Mouse (Mus musculus): ENCODE results near the gene Srrm4.
A peak's percentile ranks its signal among the peaks of the same experiment; 100 is the strongest.

Gene Srrm4

GRCm38 (mm10) chr5:116553106-116553505, 38.5 kb downstream of the Srrm4 start:
- no peak for DNase-seq (ENCODE audit: low spot score)

GRCm38 (mm10) chr5:116552584-116552983, 39.0 kb downstream of the Srrm4 start:
- DNase-seq (ENCODE audit: low spot score) = no peak

GRCm38 (mm10) chr5:116545746-116546145, 45.9 kb downstream of the Srrm4 start:
- no peak for DNase-seq (ENCODE audit: low spot score)

DNA sequence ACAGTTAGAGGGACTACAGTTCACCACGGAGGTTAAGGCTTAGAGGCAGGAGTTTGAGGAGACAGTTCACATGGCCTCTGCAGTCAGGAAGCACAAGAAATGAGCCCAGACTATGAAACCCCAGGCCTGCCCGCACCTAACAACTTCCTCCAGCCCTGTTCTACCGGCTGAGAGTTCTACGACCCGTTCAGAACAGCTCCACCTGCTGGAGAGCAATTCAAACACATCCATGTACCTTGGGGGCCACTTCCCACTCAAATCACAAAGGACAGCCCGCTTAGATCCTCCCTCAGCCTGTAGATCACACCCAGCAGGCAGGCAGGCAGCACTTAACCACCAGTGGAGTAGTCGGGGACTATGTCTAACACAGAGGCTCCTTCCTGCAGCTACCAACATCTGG, 49.3 kb downstream of the Srrm4 start:
- DNase-seq (ENCODE audit: low spot score) = no peak

- DNase-seq (ENCODE audit: low spot score) = no peak
Measured at GRCm38 (mm10) chr5:116541128-116541527, 50.5 kb downstream of the Srrm4 start.

DNA sequence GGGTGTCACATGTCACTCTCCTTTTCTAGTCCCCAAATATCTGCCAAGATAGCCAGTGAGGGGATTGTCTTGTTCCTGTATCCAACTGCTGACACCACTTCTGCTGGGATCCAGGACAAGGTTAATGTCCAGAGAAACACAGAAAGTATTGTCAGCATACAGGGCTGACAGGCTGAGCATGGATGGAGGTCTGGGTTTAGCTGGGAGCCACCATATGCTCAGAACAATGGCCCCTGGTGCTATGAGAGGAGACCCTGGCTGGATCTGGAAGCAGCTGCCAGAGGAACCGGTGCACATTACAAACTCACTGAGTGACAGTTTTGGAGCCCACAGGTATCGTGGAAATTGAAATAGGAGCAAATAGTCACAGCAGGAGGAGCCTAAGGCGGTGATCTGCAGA, 52.3 kb downstream of the Srrm4 start:
- DNase-seq (ENCODE audit: low spot score) = no peak

DNA sequence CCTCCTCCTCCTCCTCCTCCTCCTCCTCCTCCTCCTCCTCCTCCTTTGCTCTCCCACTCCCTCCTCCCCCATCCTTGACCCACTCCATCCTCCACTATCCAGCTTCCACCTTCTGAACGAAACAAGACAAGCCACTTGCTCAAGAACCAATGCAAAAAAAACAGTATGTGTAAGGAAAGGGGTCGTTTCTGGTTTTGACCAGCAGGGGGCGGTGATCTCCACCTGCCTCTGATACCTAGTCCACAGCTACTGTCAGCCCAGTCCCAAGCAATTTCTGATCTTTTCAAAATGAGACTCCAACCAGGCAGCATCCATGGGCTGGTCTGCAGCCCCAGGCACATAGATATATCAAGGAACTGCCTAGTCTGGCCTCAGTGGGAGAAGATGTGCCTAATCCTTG, 53.1 kb downstream of the Srrm4 start:
- DNase-seq (ENCODE audit: low spot score) = no peak

- no peak for DNase-seq (ENCODE audit: low spot score)
Measured at GRCm38 (mm10) chr5:116526324-116526723, 65.3 kb downstream of the Srrm4 start.

GRCm38 (mm10) chr5:116525308-116525707, 66.3 kb downstream of the Srrm4 start:
- no peak for DNase-seq (ENCODE audit: low spot score)

GRCm38 (mm10) chr5:116523553-116523952, 68.1 kb downstream of the Srrm4 start:
- no peak for DNase-seq (ENCODE audit: low spot score)

DNA sequence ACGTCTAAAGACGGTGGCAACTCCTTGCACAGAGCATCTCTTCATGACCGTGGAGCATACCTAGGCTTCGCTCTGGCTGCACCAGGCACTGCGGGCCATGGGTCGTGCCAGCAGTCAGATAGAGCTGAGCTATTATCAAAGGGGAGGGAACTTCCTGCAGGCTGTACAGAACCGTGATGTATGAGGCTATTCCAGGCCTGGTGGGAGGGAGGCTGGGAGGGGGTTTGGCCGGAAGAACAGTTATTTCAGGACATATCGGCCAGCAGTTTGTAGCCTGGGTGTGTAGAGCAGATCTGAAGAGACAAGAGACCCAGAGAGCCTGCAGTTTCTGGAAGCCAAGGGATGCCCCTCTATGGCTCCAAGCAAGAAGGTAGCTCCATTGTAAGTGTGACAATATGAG, 68.5 kb downstream of the Srrm4 start:
- no peak for DNase-seq (ENCODE audit: low spot score)

- DNase-seq (ENCODE audit: low spot score) = no peak
Measured at GRCm38 (mm10) chr5:116522273-116522672, 69.3 kb downstream of the Srrm4 start.

- peak; percentile 6 for DNase-seq (ENCODE audit: low spot score)
Measured at GRCm38 (mm10) chr5:116518047-116518446, 73.6 kb downstream of the Srrm4 start.

- DNase-seq (ENCODE audit: low spot score) = no peak
Measured at GRCm38 (mm10) chr5:116512135-116512534, 79.5 kb downstream of the Srrm4 start.

GRCm38 (mm10) chr5:116510229-116510628, 81.4 kb downstream of the Srrm4 start:
- no peak for DNase-seq (ENCODE audit: low spot score)

DNA sequence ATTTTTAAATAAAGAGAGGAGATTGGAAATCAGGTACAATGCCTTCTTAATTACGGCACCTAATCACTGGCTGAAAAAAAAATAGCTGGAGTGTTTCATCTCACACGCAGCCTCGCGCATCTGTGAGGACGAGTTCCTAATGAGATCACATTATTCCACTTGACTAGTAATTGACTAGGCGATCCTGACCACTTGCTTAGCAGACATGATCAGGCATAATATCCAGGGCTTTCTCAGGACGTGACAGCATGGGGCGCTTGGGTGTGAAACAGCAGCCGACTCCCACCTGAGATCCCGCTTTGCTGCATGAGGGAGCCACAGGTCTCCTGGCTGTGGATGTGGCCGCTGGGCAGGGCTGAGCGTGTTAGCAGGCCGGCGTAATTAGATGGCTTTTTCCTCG, 90.3 kb downstream of the Srrm4 start:
- DNase-seq (ENCODE audit: low spot score) = no peak

- DNase-seq (ENCODE audit: low spot score) = no peak
Measured at GRCm38 (mm10) chr5:116498880-116499640, 92.6 kb downstream of the Srrm4 start.

GRCm38 (mm10) chr5:116497866-116498265, 93.8 kb downstream of the Srrm4 start:
- no peak for DNase-seq (ENCODE audit: low spot score)

DNA sequence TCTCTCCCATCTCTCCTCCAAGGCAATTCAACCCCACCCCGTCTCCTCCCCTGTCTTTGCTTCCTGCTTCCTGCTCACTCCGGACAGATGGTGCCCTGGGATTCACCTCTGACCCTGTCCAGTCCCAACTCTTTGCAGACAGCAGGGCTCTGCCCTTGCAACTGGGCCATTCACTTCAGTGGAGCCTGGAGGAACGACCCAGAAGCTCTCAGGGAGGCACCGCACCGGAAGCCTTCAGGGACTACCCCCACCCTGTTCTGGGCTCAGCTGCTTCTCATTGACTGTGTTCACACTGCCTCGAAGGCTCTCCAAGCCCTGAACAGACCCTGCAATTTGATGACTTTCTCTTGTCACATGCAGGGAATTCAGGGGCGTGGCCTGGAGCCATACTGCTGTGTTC, 94.4 kb downstream of the Srrm4 start:
- DNase-seq (ENCODE audit: low spot score) = no peak

DNA sequence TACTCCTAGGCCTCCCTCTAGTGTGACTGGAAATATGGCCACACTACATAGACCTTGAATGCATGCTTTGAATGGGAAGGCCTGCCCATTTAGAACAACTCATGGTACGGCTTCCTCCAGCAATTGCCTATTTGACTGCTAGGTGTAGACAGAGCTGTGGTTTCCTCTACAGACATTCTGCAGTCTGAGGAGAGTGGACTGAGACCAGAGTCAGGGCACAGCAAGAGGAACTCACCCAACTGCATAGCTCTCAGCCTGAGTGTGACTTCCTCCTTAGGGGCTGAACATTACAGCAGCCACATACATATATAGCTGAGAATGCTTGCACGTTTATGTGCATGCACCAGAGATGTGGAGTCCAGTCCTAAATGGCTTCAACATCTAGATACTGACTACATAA, 94.9 kb downstream of the Srrm4 start:
- DNase-seq (ENCODE audit: low spot score) = no peak

DNA sequence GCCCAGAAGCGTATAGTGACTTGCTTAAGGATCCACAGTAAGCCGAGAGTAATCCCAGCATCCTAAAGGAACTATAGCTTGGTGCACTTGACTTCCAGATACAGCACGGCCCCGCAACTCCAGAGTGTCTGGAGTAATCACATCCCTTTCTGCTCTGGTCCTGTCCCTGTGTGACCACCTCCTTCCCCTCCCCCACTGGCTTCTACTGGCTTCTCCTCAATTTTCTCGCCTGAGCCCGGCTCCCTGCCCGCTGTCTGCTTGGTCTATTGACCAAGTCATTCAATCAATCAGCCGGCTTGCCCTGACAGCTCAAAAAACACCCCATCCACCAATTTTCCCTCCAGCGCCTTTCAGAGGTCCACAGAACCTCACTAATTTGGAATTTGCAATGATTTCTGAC, 96.2 kb downstream of the Srrm4 start:
- DNase-seq (ENCODE audit: low spot score) = no peak

DNA sequence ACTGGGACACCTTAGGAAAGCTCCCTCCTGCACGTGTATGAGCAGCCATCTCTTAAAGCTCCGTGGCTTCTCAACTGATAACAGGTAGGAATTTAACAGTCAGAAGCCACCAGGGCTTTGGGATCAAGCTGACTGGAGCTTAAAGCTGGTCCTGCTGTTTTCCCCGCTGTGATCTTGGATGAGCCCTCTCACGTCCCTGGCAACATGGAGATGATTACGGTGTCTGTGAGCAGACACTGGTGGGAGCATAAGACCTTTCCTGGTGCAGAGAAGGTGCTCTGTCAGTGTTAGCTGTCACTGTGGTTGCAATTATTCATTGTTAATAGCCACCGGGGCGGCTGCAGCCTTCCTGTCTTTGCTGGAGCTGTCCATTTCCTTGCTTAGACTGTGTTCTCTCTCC, 97.2 kb downstream of the Srrm4 start:
- DNase-seq (ENCODE audit: low spot score) = no peak

GRCm38 (mm10) chr5:116492726-116493125, 98.9 kb downstream of the Srrm4 start:
- no peak for DNase-seq (ENCODE audit: low spot score)

DNA sequence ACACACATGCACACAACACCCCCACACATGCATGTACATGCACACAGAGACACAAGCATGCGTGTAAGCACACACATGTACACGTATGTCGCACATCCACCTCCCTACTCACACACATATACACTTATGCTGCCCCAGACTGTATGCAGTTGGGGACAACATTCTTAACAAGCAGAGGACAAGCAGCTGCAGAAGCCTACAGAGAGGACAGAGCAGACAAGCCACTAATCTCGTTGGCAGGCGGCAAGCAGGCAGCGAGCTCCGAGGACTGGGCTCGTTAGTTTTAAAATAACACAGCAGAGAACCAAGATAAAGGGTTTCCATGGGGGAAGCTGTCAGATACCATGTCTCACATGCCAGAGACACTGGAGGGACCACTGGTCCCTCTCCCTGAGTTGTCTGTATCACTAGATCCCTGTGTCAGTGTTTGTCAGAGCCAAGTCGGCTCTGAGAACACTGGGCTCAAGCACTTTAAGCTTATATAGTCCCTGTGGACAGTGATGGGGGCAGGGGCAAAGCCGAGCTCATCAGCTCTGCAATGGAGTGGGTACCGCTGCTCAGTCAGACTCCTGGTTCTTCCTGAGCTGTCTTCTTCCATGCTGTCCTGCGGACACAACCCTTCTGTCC, 99.7 kb downstream of the Srrm4 start:
- DNase-seq (ENCODE audit: low spot score) = no peak

Measured in ovary, postnatal 36 days (tissue).